Mouse (Mus musculus): ENCODE results near the gene Ccdc9. TPM values are rescaled to one million over a fixed set of nuclear protein-coding genes. Genes with fewer than 3 reads are reported as not detected.

Ccdc9 gene
- total RNA-seq, 2 experiments from 2014 or later: 94.3 to 95.1 TPM

- no peak overlapping the region for H3K4me3 ChIP-seq
- no peak for TF ChIP-seq CTCF (IDR thresholded peaks at IDR 0.05)
- no peak for DNase-seq (ENCODE audit: extremely low spot score in 1 of 2, low spot score in 2 of 2)
- H3K27ac ChIP-seq: no peak overlapping the region
- intact Hi-C loops (cut with DNase I): no loop called here
Observed at GRCm38 (mm10) chr7:16239554-16239997, 47.0 kb downstream of the Ccdc9 start.

GRCm38 (mm10) chr7:16229869-16230268, 56.7 kb downstream of the Ccdc9 start:
- no peak for TF ChIP-seq CTCF (IDR thresholded peaks at IDR 0.05)
- no peak overlapping the region for H3K4me3 ChIP-seq
- DNase-seq (ENCODE audit: extremely low spot score in 1 of 2, low spot score in 2 of 2): no peak
- intact Hi-C loops (cut with DNase I): no loop called here
- H3K27ac ChIP-seq: no peak overlapping the region

Other genes starting within 250 kb of the Ccdc9 start
- 10 to 100 TPM; 14.5 to 15.4 TPM for gene Bicra, start 238.9 kb downstream of the Ccdc9 start, total RNA-seq (2021)
- under 1 TPM; 0.77 to 0.97 TPM for gene Zfp541, start 225.0 kb downstream of the Ccdc9 start, total RNA-seq (2021)
- gene Napa, start 188.3 kb downstream of the Ccdc9 start, total RNA-seq (2021): 100 to 1,000 TPM; 269 to 280 TPM
- 10 to 100 TPM; 42.9 to 46.3 TPM for gene Kptn, start 166.9 kb downstream of the Ccdc9 start, total RNA-seq (2021)
- 100 to 1,000 TPM; 226 TPM for gene Slc8a2, start 157.0 kb downstream of the Ccdc9 start, total RNA-seq (2021)
- 10 to 100 TPM; 39.8 to 42.6 TPM for gene Meis3, start 111.7 kb downstream of the Ccdc9 start, total RNA-seq (2021)
- 10 to 100 TPM; 12.7 to 12.8 TPM for gene Dhx34, start 64.8 kb downstream of the Ccdc9 start, total RNA-seq (2021)
- under 1 TPM; 0.42 to 0.54 TPM for gene C5ar2, start 42.6 kb downstream of the Ccdc9 start, total RNA-seq (2021)
- 1 to 10 TPM; 1.3 to 1.7 TPM for gene C5ar1, start 27.3 kb downstream of the Ccdc9 start, total RNA-seq (2021)
- gene Inafm1, start 13.2 kb downstream of the Ccdc9 start, total RNA-seq (2021): 10 to 100 TPM; 36.7 to 41.3 TPM
- 1 to 10 TPM; 9.1 to 9.7 TPM for gene Bbc3, start 21.6 kb upstream of the Ccdc9 start, total RNA-seq (2021)
- 100 to 1,000 TPM; 100 to 105 TPM for gene Sae1, start 101.0 kb upstream of the Ccdc9 start, total RNA-seq (2021)
- gene Zc3h4, start 114.1 kb upstream of the Ccdc9 start, total RNA-seq (2021): 10 to 100 TPM; 58.3 to 58.7 TPM
- 10 to 100 TPM; 68.0 to 69.0 TPM for gene Tmem160, start 166.0 kb upstream of the Ccdc9 start, total RNA-seq (2021)
- gene Npas1, start 190.9 kb upstream of the Ccdc9 start, total RNA-seq (2021): 10 to 100 TPM; 10.2 to 11.5 TPM